Mouse (Mus musculus) hindbrain, embryonic 16.5 days (tissue): Measurements from ENCODE around the gene Mpc1. TPM values are rescaled to one million over a fixed set of nuclear protein-coding genes. Genes with fewer than 3 reads are reported as not detected.
"Not testable (repeated sequence)": the region's sequence is repeated elsewhere in the genome, so short reads cannot be mapped to it uniquely, and the experiment has no call there.

Experiments
- ATAC-seq: fragments of 200-750 bp; cut with Nextera tagmentation; 2 replicates; pipeline ENCODE4 v1.8.0; 2017; ENCODE audit warnings: moderate TSS enrichment, moderate library complexity
- H3K27ac ChIP-seq: fragments of 300-500 bp; sonication (generic); 2 replicates; pipeline ENCODE4 v1.5.1; 2014; ENCODE audit warnings: low read depth, mild to moderate bottlenecking, control low read depth, low read length, moderate library complexity
- H3K27me3 ChIP-seq: fragments of 300-500 bp; sonication (generic); replicated peaks from 2 replicates; pipeline ENCODE4 v1.6.1; 2014; ENCODE audit warnings: low read length; ENCODE audit not compliant: control insufficient read depth, insufficient read depth
- H3K36me3 ChIP-seq: fragments of 300-500 bp; sonication (generic); 2 replicates; pipeline ENCODE4 v1.6.1; 2014; ENCODE audit warnings: mild to moderate bottlenecking, low read length, moderate library complexity, mixed read lengths; ENCODE audit not compliant: control insufficient read depth, insufficient read depth
- H3K4me1 ChIP-seq: fragments of 300-500 bp; sonication (generic); 2 replicates; pipeline ENCODE4 v1.6.1; 2014; ENCODE audit warnings: low read depth, low read length; ENCODE audit not compliant: control insufficient read depth, insufficient read depth
- H3K4me2 ChIP-seq: fragments of 300-500 bp; sonication (generic); 2 replicates; pipeline ENCODE4 v1.6.1; 2014; ENCODE audit warnings: mild to moderate bottlenecking, low read length, control low read depth, moderate library complexity
- H3K4me3 ChIP-seq: fragments of 300-500 bp; sonication (generic); 2 replicates; pipeline ENCODE4 v1.5.1; 2014; ENCODE audit warnings: mild to moderate bottlenecking, low read length, control low read depth, moderate library complexity
- H3K9ac ChIP-seq: fragments of 300-500 bp; sonication (generic); 2 replicates; pipeline ENCODE4 v1.6.1; 2014; ENCODE audit warnings: low read depth, mild to moderate bottlenecking, control low read depth, low read length, moderate library complexity
- H3K9me3 ChIP-seq: fragments of 300-500 bp; sonication (generic); 2 replicates; pipeline ENCODE4 v1.6.1; 2014; ENCODE audit warnings: mild to moderate bottlenecking, low read length, moderate library complexity; ENCODE audit not compliant: control insufficient read depth
- WGBS: fragments of 180-500 bp; shearing (Covaris S2); extraction: QIAGEN DNeasy Blood & Tissue Kit; methylation state at CpG from one replicate; pipeline ENCODE4 v1.1.7; 2014; 5-methylcytosine and 5-hydroxymethylcytosine counted together
- polyA plus RNA-seq: library from polyadenylated mRNA; unstranded; fragments of >200 nt; fragmentation: Nextera tagmentation; extraction: Ambion mirVana; gene quantifications from 2 replicates; pipeline ENCODE4 v1.2.1, GENCODE M21; 2015

The Mpc1 gene
- polyA plus RNA-seq, 1 experiment from 2014 or later, result 473 TPM

DNA sequence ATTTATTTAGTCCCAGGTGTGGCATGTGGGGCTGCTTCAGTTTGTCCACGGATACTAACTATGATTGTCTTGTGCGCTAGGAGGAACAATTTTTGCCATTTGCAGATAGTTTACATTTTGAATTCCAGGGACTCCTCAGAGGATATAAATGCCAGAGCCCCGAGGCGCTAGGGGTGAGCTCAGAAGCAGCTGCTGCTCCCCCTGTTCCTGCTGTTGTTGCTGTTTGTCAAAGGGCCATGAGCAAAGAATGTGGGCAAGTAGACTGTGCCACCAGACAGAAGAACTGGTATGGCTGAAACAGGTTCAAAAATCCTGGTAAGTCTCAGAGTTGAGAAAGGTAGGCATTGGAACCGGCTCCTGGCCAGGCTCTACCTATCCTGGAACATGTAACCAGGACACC is 21.0 kb downstream of the Mpc1 start:
- Histone ChIP-seq H3K9ac (no peak overlapping the region), H3K4me2 (no peak overlapping the region), H3K4me3 (no peak overlapping the region), H3K36me3 (no peaks in the 10 kb centered on the region; the same call in 1 of the 2 replicates), H3K27me3 (no peaks in the 10 kb centered on the region), H3K27ac (no peak overlapping the region), H3K4me1 (no peaks in the 10 kb centered on the region), H3K9me3 (no peaks in the 10 kb centered on the region)
- 72% methylated on average over 5 of the region's 5 CpGs for WGBS
- no peak for ATAC-seq

- Histone ChIP-seq H3K4me3 (no peak overlapping the region), H3K27ac (no peak overlapping the region), H3K27me3 (no peaks in the 10 kb centered on the region), H3K9me3 (no peaks in the 10 kb centered on the region), H3K4me1 (no peaks in the 10 kb centered on the region), H3K9ac (no peak overlapping the region), H3K36me3 (no peaks in the 10 kb centered on the region), H3K4me2 (no peak overlapping the region)
- 33% methylated on average over 3 of the region's 3 CpGs for WGBS
- ATAC-seq, result no peak
Measured at GRCm38 (mm10) chr17:8305801-8306200, 23.1 kb downstream of the Mpc1 start.

- Histone ChIP-seq H3K9me3 (no peaks in the 10 kb centered on the region), H3K4me3 (peak within 1 kb of the TSS; percentile 62), H3K4me1 (peaks cover 12% of the 10 kb centered on the region), H3K36me3 (no peaks in the 10 kb centered on the region), H3K9ac (peak within 1 kb of the TSS; percentile 69), H3K4me2 (peak within 1 kb of the TSS; percentile 71), H3K27ac (peak within 1 kb of the TSS; percentile 87), H3K27me3 (no peaks in the 10 kb centered on the region)
- under 1% methylated on average over 54 of the region's 54 CpGs for WGBS
- peak; percentile 96 for ATAC-seq
Measured at GRCm38 (mm10) chr17:8310838-8311614, 28.3 kb downstream of the Mpc1 start, which contains the start of gene Sft2d1. Gene Sft2d1, plus strand, starts transcription at chr17:8311102.

DNA sequence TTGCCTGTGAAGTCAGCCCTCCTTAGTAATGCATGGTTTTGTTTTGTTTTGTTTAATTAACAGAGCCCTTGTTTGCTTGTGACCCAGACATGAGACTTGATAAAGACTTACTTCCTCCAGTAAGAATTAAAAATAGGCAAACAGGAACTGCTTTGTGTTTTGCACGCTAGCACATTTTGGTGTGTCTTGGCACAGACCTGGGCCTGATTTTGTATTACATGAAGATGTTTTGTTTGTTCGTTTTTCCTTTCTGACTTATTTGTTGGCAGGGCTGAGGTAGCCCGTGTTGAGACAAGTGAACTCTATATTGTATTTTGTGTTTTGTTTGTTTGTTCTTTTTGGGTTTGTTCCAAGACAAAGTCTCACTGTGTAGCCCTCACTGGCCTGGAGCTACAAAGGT is 29.0 kb downstream of the Mpc1 start:
- no peak overlapping the region; the same call in 1 of the 2 replicates for H3K9ac ChIP-seq
- peaks cover 12% of the 10 kb centered on the region for H3K4me1 ChIP-seq
- H3K9me3 ChIP-seq, result no peaks in the 10 kb centered on the region
- no peak overlapping the region for H3K27ac ChIP-seq
- ATAC-seq, result no peak
- peak overlapping the region; percentile 71 for H3K4me2 ChIP-seq
- no peaks in the 10 kb centered on the region for H3K27me3 ChIP-seq
- peak overlapping the region; percentile 62 for H3K4me3 ChIP-seq
- 54% methylated on average over 3 of the region's 3 CpGs for WGBS
- no peaks in the 10 kb centered on the region for H3K36me3 ChIP-seq

DNA sequence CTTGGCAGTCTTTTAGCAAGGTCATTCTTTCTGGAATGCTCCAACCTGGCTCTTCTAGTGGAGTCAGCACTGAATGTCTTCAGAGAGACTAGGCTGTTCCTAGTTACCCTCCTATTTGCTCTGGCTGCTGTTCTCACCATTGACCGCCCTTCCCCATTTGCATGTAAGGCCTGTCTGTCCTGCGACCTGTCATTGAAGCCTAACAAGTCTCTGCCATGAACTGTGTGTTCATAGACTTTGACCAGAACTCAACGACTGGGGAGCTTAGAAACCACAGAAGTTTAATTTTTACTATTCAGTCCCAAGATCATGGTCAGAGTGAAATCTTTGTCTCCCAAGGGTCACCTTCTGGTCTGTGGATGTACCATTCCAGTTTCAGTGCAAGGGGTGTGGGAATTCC is 31.3 kb downstream of the Mpc1 start:
- ATAC-seq, result no peak
- Histone ChIP-seq H3K4me2 (no peak overlapping the region), H3K27me3 (no peaks in the 10 kb centered on the region), H3K4me1 (peaks cover 12% of the 10 kb centered on the region), H3K9ac (no peak overlapping the region), H3K9me3 (no peaks in the 10 kb centered on the region), H3K4me3 (no peak overlapping the region), H3K36me3 (no peaks in the 10 kb centered on the region), H3K27ac (no peak overlapping the region)
- WGBS, result 92% methylated on average over 3 of the region's 3 CpGs

- Histone ChIP-seq H3K4me2 (no peak overlapping the region), H3K9me3 (no peaks in the 10 kb centered on the region), H3K9ac (no peak overlapping the region), H3K36me3 (no peaks in the 10 kb centered on the region), H3K27ac (no peak overlapping the region), H3K4me3 (no peak overlapping the region), H3K4me1 (peaks cover 12% of the 10 kb centered on the region), H3K27me3 (no peaks in the 10 kb centered on the region)
- no peak; the same call in 1 of the 2 replicates for ATAC-seq
- 71% methylated on average over 1 of the region's 1 CpGs for WGBS
Measured at GRCm38 (mm10) chr17:8316251-8316650, 33.5 kb downstream of the Mpc1 start.

GRCm38 (mm10) chr17:8326877-8327276 is 44.2 kb downstream of the Mpc1 start:
- H3K27ac ChIP-seq, H3K9me3 ChIP-seq, H3K4me2 ChIP-seq, H3K4me1 ChIP-seq, H3K27me3 ChIP-seq, ATAC-seq, H3K4me3 ChIP-seq, H3K9ac ChIP-seq: not testable (repeated sequence)
- 78% methylated on average over 10 of the region's 11 CpGs for WGBS
- peaks cover 13% of the 10 kb centered on the region for H3K36me3 ChIP-seq

DNA sequence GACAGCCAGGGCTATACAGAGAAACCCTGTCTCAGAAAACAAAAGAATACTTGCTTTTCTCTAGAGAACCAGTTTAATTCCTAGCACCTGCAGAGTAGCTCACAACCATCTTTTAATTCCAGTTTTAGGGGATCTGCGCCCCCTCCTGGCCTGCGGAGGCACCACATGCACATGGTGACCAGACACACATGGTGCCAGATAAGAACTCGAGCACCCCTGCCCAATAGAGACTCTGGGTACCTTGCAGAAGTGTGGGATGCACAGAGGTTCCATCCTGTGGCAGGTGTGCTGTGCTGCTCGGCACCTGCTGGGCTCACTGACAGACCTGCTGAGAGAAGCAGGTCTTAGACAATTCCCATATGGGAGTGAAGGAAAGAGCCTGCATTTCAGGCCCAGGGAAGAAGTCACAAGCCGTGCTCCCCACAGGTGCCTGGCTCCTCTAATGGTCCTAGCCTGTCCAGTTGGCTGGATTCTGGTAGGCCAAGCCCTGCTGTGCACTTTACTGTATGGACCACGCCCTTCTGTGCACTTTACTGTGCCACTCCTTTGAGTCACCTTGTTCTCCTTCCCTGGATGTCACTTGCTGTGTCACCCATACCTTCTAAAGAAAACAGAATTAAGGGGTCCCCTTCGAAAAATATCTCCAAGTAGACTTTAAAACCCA is 45.9 kb downstream of the Mpc1 start:
- 70% methylated on average over 7 of the region's 7 CpGs for WGBS
- Histone ChIP-seq H3K27me3 (no peaks in the 10 kb centered on the region), H3K4me3 (no peak overlapping the region), H3K4me1 (no peaks in the 10 kb centered on the region), H3K36me3 (peaks cover 10% of the 10 kb centered on the region), H3K9ac (no peak overlapping the region), H3K4me2 (no peak overlapping the region), H3K9me3 (no peaks in the 10 kb centered on the region), H3K27ac (no peak overlapping the region)
- no peak for ATAC-seq

DNA sequence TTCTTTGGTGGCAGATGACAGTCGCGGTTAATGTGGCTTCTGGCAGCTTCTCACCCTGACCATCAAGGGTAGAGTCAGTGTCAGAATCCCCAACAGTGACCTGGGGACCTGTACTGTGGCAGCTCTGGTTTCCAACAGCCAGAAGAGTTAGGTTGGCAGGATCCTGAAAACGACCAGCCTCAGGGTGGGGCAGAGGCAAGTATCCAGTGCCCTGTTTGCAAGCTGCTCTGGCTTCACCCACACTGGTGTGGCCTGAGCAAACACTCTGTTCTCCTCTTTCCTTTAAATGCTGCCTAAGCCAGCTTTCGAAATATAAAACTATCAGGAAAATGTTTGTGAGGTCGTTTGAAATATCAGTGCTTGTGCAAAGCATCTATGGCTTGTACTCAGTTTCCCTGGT is 47.9 kb downstream of the Mpc1 start:
- H3K36me3 ChIP-seq, result peaks cover 9% of the 10 kb centered on the region
- no peak overlapping the region for H3K4me3 ChIP-seq
- no peak overlapping the region for H3K4me2 ChIP-seq
- no peak for ATAC-seq
- WGBS, result 79% methylated on average over 5 of the region's 5 CpGs
- H3K9me3 ChIP-seq, result no peaks in the 10 kb centered on the region
- no peaks in the 10 kb centered on the region for H3K27me3 ChIP-seq
- H3K4me1 ChIP-seq, result no peaks in the 10 kb centered on the region
- no peak overlapping the region for H3K9ac ChIP-seq
- no peak overlapping the region for H3K27ac ChIP-seq
